Mouse (Mus musculus): Measurements from ENCODE around the gene Ggnbp2. TPM values are rescaled to one million over a fixed set of nuclear protein-coding genes. Genes with fewer than 3 reads are reported as not detected.

Ggnbp2 gene
- polyA plus RNA-seq, 1 experiment from 2014 or later: 76.8 TPM

- 0% methylated on average over 10 of the region's 10 CpGs for WGBS
- peak overlapping the region; percentile 100 for H3K27ac ChIP-seq (ENCODE audit: low read length)
- no peaks in the 10 kb centered on the region for H3K27me3 ChIP-seq (replicated peaks; ENCODE audit: control insufficient read depth, insufficient read depth, low read length)
- no peaks in the 10 kb centered on the region for H3K9me3 ChIP-seq (ENCODE audit: control insufficient read depth, low read length)
- peak overlapping the region; percentile 62 for H3K4me2 ChIP-seq (ENCODE audit: low read depth, low read length)
- ATAC-seq: peak; percentile 57
- H3K36me3 ChIP-seq (ENCODE audit: control insufficient read depth, insufficient read depth, low read length): no peaks in the 10 kb centered on the region
- H3K4me3 ChIP-seq (ENCODE audit: low read length): peak overlapping the region; percentile 89
- peak overlapping the region; percentile 97 for H3K9ac ChIP-seq (ENCODE audit: low read depth, low read length)
- H3K4me1 ChIP-seq (ENCODE audit: control insufficient read depth, insufficient read depth, low read length): peaks cover 5% of the 10 kb centered on the region; the same call in 1 of the 2 replicates
Measured at GRCm38 (mm10) chr11:84871046-84871445, 429 bp upstream of the Ggnbp2 start.

- peak overlapping the region; percentile 89 for H3K4me3 ChIP-seq (ENCODE audit: low read length)
- no peaks in the 10 kb centered on the region for H3K9me3 ChIP-seq (ENCODE audit: control insufficient read depth, low read length)
- no peaks in the 10 kb centered on the region for H3K27me3 ChIP-seq (replicated peaks; ENCODE audit: control insufficient read depth, insufficient read depth, low read length)
- peak; percentile 74 for ATAC-seq
- peak overlapping the region; percentile 98 for H3K9ac ChIP-seq (ENCODE audit: low read depth, low read length)
- under 1% methylated on average over 52 of the region's 61 CpGs for WGBS
- peak overlapping the region; percentile 99 for H3K27ac ChIP-seq (ENCODE audit: low read length)
- H3K4me2 ChIP-seq (ENCODE audit: low read depth, low read length): peak overlapping the region; percentile 75
- H3K36me3 ChIP-seq (ENCODE audit: control insufficient read depth, insufficient read depth, low read length): no peaks in the 10 kb centered on the region
- peaks cover 7% of the 10 kb centered on the region; the same call in 1 of the 2 replicates for H3K4me1 ChIP-seq (ENCODE audit: control insufficient read depth, insufficient read depth, low read length)
Measured at GRCm38 (mm10) chr11:84869537-84870232, 932 bp downstream of the Ggnbp2 start.

GRCm38 (mm10) chr11:84868786-84869259, 1.8 kb downstream of the Ggnbp2 start:
- Histone ChIP-seq H3K27me3 (replicated peaks; ENCODE audit: control insufficient read depth, insufficient read depth, low read length) (no peaks in the 10 kb centered on the region), H3K4me2 (ENCODE audit: low read depth, low read length) (peak overlapping the region; percentile 75), H3K27ac (ENCODE audit: low read length) (peak overlapping the region; percentile 99), H3K9me3 (ENCODE audit: control insufficient read depth, low read length) (no peaks in the 10 kb centered on the region), H3K36me3 (ENCODE audit: control insufficient read depth, insufficient read depth, low read length) (no peaks in the 10 kb centered on the region), H3K4me3 (ENCODE audit: low read length) (peak overlapping the region; percentile 89), H3K4me1 (ENCODE audit: control insufficient read depth, insufficient read depth, low read length) (peaks cover 7% of the 10 kb centered on the region; the same call in 1 of the 2 replicates), H3K9ac (ENCODE audit: low read depth, low read length) (peak overlapping the region; percentile 98)
- 12% methylated on average over 7 of the region's 7 CpGs for WGBS
- no peak for ATAC-seq

GRCm38 (mm10) chr11:84867586-84867985, 3.0 kb downstream of the Ggnbp2 start:
- WGBS: 73% methylated on average over 2 of the region's 2 CpGs
- H3K4me2 ChIP-seq (ENCODE audit: low read depth, low read length): peak overlapping the region; percentile 37
- peak overlapping the region; percentile 24 for H3K4me3 ChIP-seq (ENCODE audit: low read length)
- H3K9me3 ChIP-seq (ENCODE audit: control insufficient read depth, low read length): no peaks in the 10 kb centered on the region
- peaks cover 7% of the 10 kb centered on the region; the same call in 1 of the 2 replicates for H3K4me1 ChIP-seq (ENCODE audit: control insufficient read depth, insufficient read depth, low read length)
- no peak for ATAC-seq
- no peaks in the 10 kb centered on the region for H3K36me3 ChIP-seq (ENCODE audit: control insufficient read depth, insufficient read depth, low read length)
- no peak overlapping the region for H3K27ac ChIP-seq (ENCODE audit: low read length)
- H3K27me3 ChIP-seq (replicated peaks; ENCODE audit: control insufficient read depth, insufficient read depth, low read length): no peaks in the 10 kb centered on the region
- H3K9ac ChIP-seq (ENCODE audit: low read depth, low read length): no peak overlapping the region

GRCm38 (mm10) chr11:84865268-84865667, 5.3 kb downstream of the Ggnbp2 start:
- Histone ChIP-seq H3K9me3 (ENCODE audit: control insufficient read depth, low read length) (no peaks in the 10 kb centered on the region), H3K36me3 (ENCODE audit: control insufficient read depth, insufficient read depth, low read length) (no peaks in the 10 kb centered on the region), H3K27ac (ENCODE audit: low read length) (no peak overlapping the region), H3K4me2 (ENCODE audit: low read depth, low read length) (no peak overlapping the region), H3K27me3 (replicated peaks; ENCODE audit: control insufficient read depth, insufficient read depth, low read length) (no peaks in the 10 kb centered on the region), H3K4me3 (ENCODE audit: low read length) (no peak overlapping the region), H3K4me1 (ENCODE audit: control insufficient read depth, insufficient read depth, low read length) (peaks cover 7% of the 10 kb centered on the region; the same call in 1 of the 2 replicates), H3K9ac (ENCODE audit: low read depth, low read length) (no peak overlapping the region)
- WGBS: 45% methylated on average over 2 of the region's 2 CpGs
- ATAC-seq: no peak

- no peaks in the 10 kb centered on the region for H3K4me1 ChIP-seq (ENCODE audit: control insufficient read depth, insufficient read depth, low read length)
- no peaks in the 10 kb centered on the region for H3K9me3 ChIP-seq (ENCODE audit: control insufficient read depth, low read length)
- no peak overlapping the region for H3K27ac ChIP-seq (ENCODE audit: low read length)
- H3K4me3 ChIP-seq (ENCODE audit: low read length): no peak overlapping the region
- H3K36me3 ChIP-seq (ENCODE audit: control insufficient read depth, insufficient read depth, low read length): 0 out of 2 replicates have a peak, but pooled peaks cover 2% of the 10 kb centered on the region
- H3K9ac ChIP-seq (ENCODE audit: low read depth, low read length): no peak overlapping the region
- H3K4me2 ChIP-seq (ENCODE audit: low read depth, low read length): no peak overlapping the region
- WGBS: 91% methylated on average over 6 of the region's 6 CpGs
- no peaks in the 10 kb centered on the region for H3K27me3 ChIP-seq (replicated peaks; ENCODE audit: control insufficient read depth, insufficient read depth, low read length)
- no peak for ATAC-seq
Measured at GRCm38 (mm10) chr11:84855285-84855684, 15.3 kb downstream of the Ggnbp2 start.

GRCm38 (mm10) chr11:84847475-84848090, 23.0 kb downstream of the Ggnbp2 start:
- no peak for ATAC-seq
- Histone ChIP-seq H3K4me2 (ENCODE audit: low read depth, low read length) (no peak overlapping the region), H3K27me3 (replicated peaks; ENCODE audit: control insufficient read depth, insufficient read depth, low read length) (no peaks in the 10 kb centered on the region), H3K9me3 (ENCODE audit: control insufficient read depth, low read length) (no peaks in the 10 kb centered on the region), H3K4me1 (ENCODE audit: control insufficient read depth, insufficient read depth, low read length) (no peaks in the 10 kb centered on the region), H3K27ac (ENCODE audit: low read length) (no peak overlapping the region), H3K36me3 (ENCODE audit: control insufficient read depth, insufficient read depth, low read length) (0 out of 2 replicates have a peak, but pooled peaks cover 4% of the 10 kb centered on the region), H3K4me3 (ENCODE audit: low read length) (no peak overlapping the region), H3K9ac (ENCODE audit: low read depth, low read length) (no peak overlapping the region)
- WGBS: 90% methylated on average over 7 of the region's 7 CpGs

- H3K9ac ChIP-seq (ENCODE audit: low read depth, low read length): no peak overlapping the region
- H3K4me2 ChIP-seq (ENCODE audit: low read depth, low read length): no peak overlapping the region
- 96% methylated on average over 15 of the region's 15 CpGs for WGBS
- H3K4me1 ChIP-seq (ENCODE audit: control insufficient read depth, insufficient read depth, low read length): no peaks in the 10 kb centered on the region
- H3K27ac ChIP-seq (ENCODE audit: low read length): no peak overlapping the region
- H3K9me3 ChIP-seq (ENCODE audit: control insufficient read depth, low read length): no peaks in the 10 kb centered on the region
- no peak overlapping the region for H3K4me3 ChIP-seq (ENCODE audit: low read length)
- ATAC-seq: no peak
- H3K36me3 ChIP-seq (ENCODE audit: control insufficient read depth, insufficient read depth, low read length): 0 out of 2 replicates have a peak, but pooled peaks cover 4% of the 10 kb centered on the region
- no peaks in the 10 kb centered on the region for H3K27me3 ChIP-seq (replicated peaks; ENCODE audit: control insufficient read depth, insufficient read depth, low read length)
Measured at GRCm38 (mm10) chr11:84846741-84847474, 23.7 kb downstream of the Ggnbp2 start.

- H3K4me3 ChIP-seq (ENCODE audit: low read length): no peak overlapping the region
- no peak overlapping the region for H3K4me2 ChIP-seq (ENCODE audit: low read depth, low read length)
- no peak overlapping the region for H3K27ac ChIP-seq (ENCODE audit: low read length)
- 88% methylated on average over 2 of the region's 2 CpGs for WGBS
- H3K36me3 ChIP-seq (ENCODE audit: control insufficient read depth, insufficient read depth, low read length): peaks cover 10% of the 10 kb centered on the region; the same call in 1 of the 2 replicates
- no peaks in the 10 kb centered on the region for H3K9me3 ChIP-seq (ENCODE audit: control insufficient read depth, low read length)
- no peaks in the 10 kb centered on the region for H3K4me1 ChIP-seq (ENCODE audit: control insufficient read depth, insufficient read depth, low read length)
- H3K27me3 ChIP-seq (replicated peaks; ENCODE audit: control insufficient read depth, insufficient read depth, low read length): no peaks in the 10 kb centered on the region
- no peak for ATAC-seq
- H3K9ac ChIP-seq (ENCODE audit: low read depth, low read length): no peak overlapping the region
Measured at GRCm38 (mm10) chr11:84839330-84839729, 31.3 kb downstream of the Ggnbp2 start.

Data from intestine, embryonic 16.5 days (tissue).